ENCODE assay signal across 18 mouse cellular contexts in genomic region chr12:91604600-91604999, GRCm38 (mm10). TPM values are rescaled to one million over a fixed set of nuclear protein-coding genes. Genes with fewer than 3 reads are reported as not detected.
A peak's percentile ranks its signal among the peaks of the same experiment; 100 is the strongest.
DNase-seq lines count a peak whose midpoint lies in the region; ATAC-seq and TF ChIP-seq lines count a peak whose summit lies in the region.
"Had no signal": no experiment of that assay in that cellular context is flagged by ENCODE, and none has a peak within 500 bp of the region (broad histone marks: within the 10 kb centered on the region; RNA-seq: fewer than 3 reads in every experiment).

No protein-coding gene starts in this region.

- intact Hi-C loops in heart, adult 2 months (cut with DNase I): no loop called here

- no peaks in the 10 kb centered on the region for H3K27me3 ChIP-seq in heart, embryonic 14.5 days (ENCODE audit: control insufficient read depth, insufficient read depth, low read length)
- H3K27me3 ChIP-seq in heart, adult 2 months (ENCODE audit: control insufficient read depth, insufficient read depth, low read length): no peaks in the 10 kb centered on the region
- no peaks in the 10 kb centered on the region for H3K27me3 ChIP-seq in lung, embryonic 15.5 days
- no peaks in the 10 kb centered on the region for H3K27me3 ChIP-seq in embryonic facial prominence, embryonic 10.5 days (replicated peaks; ENCODE audit: low read depth, poor library complexity, severe bottlenecking)
- H3K27me3 ChIP-seq in myocyte (ENCODE audit: control insufficient read depth, insufficient read depth, insufficient read length): no peaks in the 10 kb centered on the region
- H3K27me3 ChIP-seq: hindbrain, embryonic 13.5 days had no signal

- peak overlapping the region; percentile 31; the same call in 1 of the 2 replicates for H3K4me2 ChIP-seq in heart, embryonic 14.5 days (ENCODE audit: low read length)
- H3K4me2 ChIP-seq in lung, embryonic 15.5 days: 0 out of 2 replicates have a peak overlapping the region, but pooled peaks have one; percentile 10
- no peak overlapping the region for H3K4me2 ChIP-seq in myocyte (ENCODE audit: low read depth)
- H3K4me2 ChIP-seq: hindbrain, embryonic 13.5 days had no signal

- no peak overlapping the region for H3K27ac ChIP-seq in heart, embryonic 14.5 days (replicated peaks in 1 of 2; ENCODE audit: control insufficient read depth in 1 of 2, insufficient read depth in 1 of 2, low read depth in 2 of 2, low read length in 2 of 2)
- no peak overlapping the region for H3K27ac ChIP-seq in heart, adult 2 months
- no peak overlapping the region for H3K27ac ChIP-seq in lung, embryonic 15.5 days
- no peak overlapping the region for H3K27ac ChIP-seq in embryonic facial prominence, embryonic 10.5 days (replicated peaks)
- H3K27ac ChIP-seq: hindbrain, embryonic 13.5 days had no signal

- no peak for TF ChIP-seq POLR2A in heart, adult 2 months (IDR thresholded peaks at IDR 0.05; ENCODE audit: insufficient read depth, low read depth, low read length)
- TF ChIP-seq POLR2A in lung, adult 2 months (IDR thresholded peaks at IDR 0.05; ENCODE audit: borderline replicate concordance, extremely low read depth, low read depth, low read length): no peak
- no peak for TF ChIP-seq POLR2A in myocyte (IDR thresholded peaks at IDR 0.05; ENCODE audit: insufficient read length, low read depth)

- no peak for ATAC-seq in heart, embryonic 14.5 days (ENCODE audit: insufficient number of reproducible peaks, insufficient read depth, low FRiP score, low read depth)
- no peak for ATAC-seq in lung, embryonic 15.5 days (ENCODE audit: borderline replicate concordance, extremely low read depth, low FRiP score, low TSS enrichment)
- ATAC-seq: forebrain, embryonic 16.5 days had no signal

- TF ChIP-seq EP300 in heart, adult 2 months (IDR thresholded peaks at IDR 0.05; ENCODE audit: insufficient read depth, low read depth, low read length): no peak

- TF ChIP-seq CTCF in heart, adult 2 months (IDR thresholded peaks at IDR 0.05): no peak
- TF ChIP-seq CTCF in lung, adult 2 months (IDR thresholded peaks at IDR 0.05; ENCODE audit: insufficient read depth, low read length): no peak

- H3K4me1 ChIP-seq in heart, embryonic 14.5 days (ENCODE audit: control insufficient read depth in 2 of 2, insufficient read depth in 2 of 2, low read length in 2 of 2): 0 out of 4 replicates have a peak, but pooled peaks cover 0 to 3% of the 10 kb centered on the region in 2 experiments
- H3K4me1 ChIP-seq in heart, adult 2 months (ENCODE audit: control insufficient read depth, insufficient read depth, low read length): no peaks in the 10 kb centered on the region
- peaks cover 6% of the 10 kb centered on the region; the same call in 1 of the 2 replicates for H3K4me1 ChIP-seq in lung, embryonic 15.5 days
- H3K4me1 ChIP-seq in lung, adult 2 months (ENCODE audit: control insufficient read depth, insufficient read depth, low read length): no peaks in the 10 kb centered on the region
- no peaks in the 10 kb centered on the region for H3K4me1 ChIP-seq in embryonic facial prominence, embryonic 10.5 days
- H3K4me1 ChIP-seq: hindbrain, embryonic 13.5 days had no signal

- H3K36me3 ChIP-seq in heart, embryonic 14.5 days (ENCODE audit: control insufficient read depth, insufficient read depth, low read length): no peaks in the 10 kb centered on the region
- no peaks in the 10 kb centered on the region for H3K36me3 ChIP-seq in heart, adult 2 months (ENCODE audit: control insufficient read depth, insufficient read depth, low read length)
- H3K36me3 ChIP-seq in lung, embryonic 15.5 days: no peaks in the 10 kb centered on the region
- H3K36me3 ChIP-seq in embryonic facial prominence, embryonic 10.5 days (replicated peaks): no peaks in the 10 kb centered on the region
- no peaks in the 10 kb centered on the region for H3K36me3 ChIP-seq in myocyte (ENCODE audit: control insufficient read depth, insufficient read depth)
- H3K36me3 ChIP-seq: hindbrain, embryonic 13.5 days had no signal

- H3K9ac ChIP-seq in heart, embryonic 14.5 days (ENCODE audit: low read length): no peak overlapping the region
- no peak overlapping the region for H3K9ac ChIP-seq in heart, adult 2 months (ENCODE audit: low read depth, low read length)
- no peak overlapping the region for H3K9ac ChIP-seq in lung, embryonic 15.5 days
- H3K9ac ChIP-seq: hindbrain, embryonic 13.5 days had no signal

- no peak for DNase-seq in heart, adult 2 months
- no peak for DNase-seq in lung, adult 2 months
- peak; percentile 23 for DNase-seq in embryonic facial prominence, embryonic 10.5 days (ENCODE audit: low spot score)
- no peak for DNase-seq in adrenal gland, postnatal 4 days (ENCODE audit: low spot score in 2 of 2)
- DNase-seq: adrenal gland, postnatal 36 days; cerebellum, adult 8-10 months; heart, adult 18-20 months; kidney, adult 2 months; liver; lung, adult 18-20 months; right cerebral cortex, adult 18-20 months; thymus, adult 2 months had no signal

- no peak overlapping the region for H3K4me3 ChIP-seq in heart, embryonic 14.5 days (ENCODE audit: control insufficient read depth in 1 of 2, insufficient read depth in 1 of 2, low read depth in 1 of 2, low read length in 2 of 2)
- H3K4me3 ChIP-seq in heart, adult 2 months: no peak overlapping the region
- H3K4me3 ChIP-seq in lung, embryonic 15.5 days: no peak overlapping the region
- no peak overlapping the region for H3K4me3 ChIP-seq in lung, adult 2 months (replicated peaks; ENCODE audit: extremely low read depth, low read depth, low read length)
- H3K4me3 ChIP-seq in embryonic facial prominence, embryonic 10.5 days: no peak overlapping the region
- H3K4me3 ChIP-seq in myocyte: no peak overlapping the region
- H3K4me3 ChIP-seq: erythroblast, embryonic 14.5 days; hindbrain, embryonic 13.5 days had no signal

- no peaks in the 10 kb centered on the region for H3K9me3 ChIP-seq in heart, embryonic 14.5 days (ENCODE audit: control insufficient read depth, low read length)
- H3K9me3 ChIP-seq in lung, embryonic 15.5 days: no peaks in the 10 kb centered on the region
- 0 out of 2 replicates have a peak, but pooled peaks cover 3% of the 10 kb centered on the region for H3K9me3 ChIP-seq in embryonic facial prominence, embryonic 10.5 days

- H3K79me2 ChIP-seq in heart, adult 2 months (replicated peaks; ENCODE audit: control insufficient read depth, insufficient read depth, low read length): no peaks in the 10 kb centered on the region
- H3K79me2 ChIP-seq in myocyte (ENCODE audit: control insufficient read depth, insufficient read depth): no peaks in the 10 kb centered on the region

- WGBS in heart, embryonic 14.5 days: 34% methylated on average over 6 of the region's 6 CpGs
- 20% methylated on average over 6 of the region's 6 CpGs for WGBS in heart, adult 2 months
- 17% methylated on average over 6 of the region's 6 CpGs for WGBS in lung, embryonic 15.5 days
- WGBS in lung, adult 2 months: 18% methylated on average over 6 of the region's 6 CpGs
- WGBS in embryonic facial prominence, embryonic 10.5 days: 59% methylated on average over 6 of the region's 6 CpGs

- H3ac ChIP-seq in myocyte (ENCODE audit: control insufficient read depth, insufficient read length): no peak overlapping the region

TF ChIP-seq in myocyte, 11 proteins besides CTCF, POLR2A, EP300 and RAD21:
- TF ChIP-seq TCF3 (IDR thresholded peaks at IDR 0.05; ENCODE audit: insufficient read length, low read depth) (no peak), E2F4 (IDR thresholded peaks at IDR 0.05; ENCODE audit: insufficient read depth) (no peak), MYOG (IDR thresholded peaks at IDR 0.05; ENCODE audit: control insufficient read depth in 1 of 3, insufficient read depth in 1 of 3, insufficient read length in 2 of 3, low read depth in 2 of 3) (no peak), USF1 (IDR thresholded peaks at IDR 0.05; ENCODE audit: low read depth) (peak; percentile 67)

RNA-seq across cellular contexts. Expression of gene Gtf2a1, which starts 14.3 kb away (rescaled TPM):
- polyA plus RNA-seq in heart, embryonic 14.5 days (2014; fragmentation: Nextera tagmentation; extraction: Ambion mirVana): 24.7 and 25.2 TPM in 2 replicates
- 10 to 100 TPM; 25.3 to 28.3 TPM for total RNA-seq in heart, adult 2 months (2021)
- polyA plus RNA-seq in heart, adult 2 months (2012; rRNA removed): 9.1 and 12.3 TPM in 2 replicates
- polyA plus RNA-seq in lung, embryonic 15.5 days (2015; fragmentation: Nextera tagmentation; extraction: Ambion mirVana): 42.9 and 46.3 TPM in 2 replicates
- 11.8 and 13.7 TPM in 2 replicates for polyA plus RNA-seq in lung, adult 2 months (2012; rRNA removed)
- polyA plus RNA-seq in embryonic facial prominence, embryonic 10.5 days (2016; fragmentation: Nextera tagmentation; extraction: Ambion mirVana): 67.7 and 70.1 TPM in 2 replicates
- polyA plus RNA-seq in myocyte (2012; fragmentation: generic; extraction: Trizol): 5.8 TPM
- 10 to 100 TPM; 46.8 to 48.2 TPM for total RNA-seq in adrenal gland, postnatal 4 days (2021)
